Mouse (Mus musculus) cerebellum, adult (tissue): Measurements from ENCODE around the gene Mettl26.

Source experiments
- ATAC-seq: cut with Nextera tagmentation; 2 replicates; pipeline ENCODE4 v1.9.2; 2017; ENCODE audit warnings: mild to moderate bottlenecking, moderate library complexity, mixed read lengths; ENCODE audit not compliant: insufficient number of reproducible peaks, low FRiP score, low TSS enrichment

Gene Mettl26

DNA sequence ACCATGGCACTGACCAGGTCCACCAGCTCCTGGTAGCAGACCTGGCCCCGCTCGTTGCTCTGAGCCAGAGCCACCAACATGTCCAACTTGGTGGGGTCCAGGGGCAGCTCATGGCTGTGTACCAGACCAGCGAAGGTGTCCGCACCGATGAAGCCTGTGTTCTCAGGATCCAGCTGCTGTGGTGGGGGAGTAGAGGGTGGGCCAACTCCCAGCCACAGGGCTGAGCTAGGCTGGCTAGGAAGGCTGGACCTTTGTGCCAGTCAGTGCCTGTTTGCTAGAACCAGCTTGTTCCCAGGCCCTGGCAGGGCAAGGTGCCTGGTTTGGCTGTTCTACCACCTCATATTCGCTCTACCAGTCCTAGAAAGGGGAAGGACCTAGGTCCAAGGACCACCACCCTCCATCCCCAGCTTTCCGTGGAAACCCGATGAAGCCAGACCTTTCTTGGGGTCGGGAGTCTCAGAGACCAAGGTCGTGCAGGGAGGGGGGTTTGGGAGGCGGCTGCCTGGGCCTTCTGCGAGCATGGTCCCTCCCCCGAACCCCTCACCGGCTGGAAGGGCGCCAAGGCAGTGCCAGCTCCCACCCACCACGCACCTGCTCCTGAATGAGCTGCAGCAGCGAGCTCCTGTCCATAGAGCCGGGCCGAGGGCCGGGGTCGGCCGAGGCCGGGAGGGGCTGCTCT is 38.3 kb upstream of the Mettl26 start:
- no peak for ATAC-seq

DNA sequence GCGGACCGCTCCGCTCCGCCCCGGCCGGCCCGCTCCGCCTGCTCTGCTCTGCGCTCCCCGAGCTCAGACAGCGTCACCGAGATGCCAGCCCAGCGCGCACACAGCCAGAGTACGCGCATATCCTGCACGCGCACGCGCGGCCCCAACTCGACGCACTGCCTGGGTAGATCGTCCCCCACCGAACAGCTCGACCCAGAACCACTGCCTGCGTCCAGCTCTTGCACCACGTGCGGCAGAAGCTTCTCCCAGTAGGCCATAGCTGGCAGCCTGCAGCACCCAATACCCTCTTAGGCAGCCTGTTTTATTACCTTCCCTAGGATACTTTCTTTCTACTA is 37.8 kb upstream of the Mettl26 start, which contains the start of gene Rhbdl1:
TSS of gene Rhbdl1 (minus strand) at position 220 of the 335 bp plus-strand sequence.
- ATAC-seq: peak; percentile 45; the same call in 1 of the 2 replicates

DNA sequence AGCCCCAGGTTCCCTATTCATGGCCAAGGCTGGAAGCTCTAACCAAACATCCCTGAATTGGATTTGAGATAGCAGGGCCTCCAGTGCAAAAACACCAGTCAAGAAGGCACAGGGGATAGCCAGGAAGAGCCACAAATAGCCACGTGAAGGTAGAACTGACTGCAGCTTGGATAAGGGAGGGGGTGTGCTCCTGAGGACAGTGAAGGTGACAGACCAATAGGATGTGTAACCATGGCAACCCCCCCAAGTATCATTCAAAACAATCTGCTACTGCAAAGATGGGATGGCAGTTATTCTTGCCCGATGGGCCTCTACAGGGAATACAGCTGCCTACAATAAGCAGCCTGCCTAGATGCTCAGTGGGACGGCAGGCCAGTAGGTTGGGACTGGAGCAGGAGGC is 37.3 kb upstream of the Mettl26 start:
- no peak for ATAC-seq

DNA sequence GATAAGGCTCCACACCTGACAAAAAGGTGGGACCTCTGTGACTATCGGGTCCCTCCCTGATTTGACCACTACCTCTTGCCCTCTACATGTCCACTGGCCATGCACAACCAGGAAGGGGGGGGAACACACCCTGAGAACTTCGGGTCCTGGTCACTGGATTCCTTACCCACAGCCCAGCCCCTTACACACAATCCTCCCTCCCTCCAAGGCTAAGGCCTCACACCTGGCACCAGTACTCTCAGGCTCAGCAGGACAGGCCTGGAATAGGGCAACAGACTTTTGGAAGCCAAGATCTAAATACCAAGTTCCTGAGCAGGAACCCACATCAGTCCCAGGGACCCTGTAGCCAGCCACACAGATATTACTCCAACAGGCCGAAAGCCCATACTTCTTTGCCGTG is 36.0 kb upstream of the Mettl26 start:
- ATAC-seq: no peak

DNA sequence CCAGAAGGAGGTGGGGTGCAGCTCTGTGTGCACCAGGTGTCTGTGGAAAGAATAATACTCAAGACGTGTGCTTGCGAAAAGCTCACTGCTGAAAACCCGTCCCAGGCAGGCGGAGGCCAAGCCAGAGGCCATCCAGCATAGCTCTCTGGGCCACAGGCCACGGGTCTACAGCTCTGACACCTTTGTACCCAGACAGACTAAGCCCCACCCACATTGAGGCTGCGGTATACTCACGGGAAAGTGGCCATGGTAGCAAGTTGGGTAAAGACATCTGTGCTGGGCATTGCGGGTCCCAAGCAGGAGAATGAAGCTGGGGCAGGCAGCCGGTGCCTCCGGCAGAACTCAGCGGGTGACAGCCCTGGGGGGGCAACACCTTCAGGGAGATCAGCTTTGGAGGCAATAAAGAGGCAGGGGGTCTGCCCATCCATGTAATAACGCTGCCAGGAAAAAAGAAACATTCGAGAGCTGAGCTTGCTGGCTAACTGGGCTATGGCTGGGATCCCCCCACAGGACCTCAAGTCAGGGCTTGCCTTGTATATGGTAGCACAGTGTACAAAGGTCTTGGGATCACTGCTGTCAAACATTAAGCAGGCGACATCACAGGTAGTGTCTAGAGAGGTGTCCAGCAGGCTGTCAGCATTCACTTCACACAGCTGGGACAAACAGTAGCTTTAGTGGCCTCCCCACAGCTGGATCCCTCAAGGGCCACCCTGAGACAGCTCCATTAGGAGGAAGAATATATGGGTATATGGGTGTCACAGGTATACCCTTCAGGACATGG is 35.2 kb upstream of the Mettl26 start:
- ATAC-seq: no peak

DNA sequence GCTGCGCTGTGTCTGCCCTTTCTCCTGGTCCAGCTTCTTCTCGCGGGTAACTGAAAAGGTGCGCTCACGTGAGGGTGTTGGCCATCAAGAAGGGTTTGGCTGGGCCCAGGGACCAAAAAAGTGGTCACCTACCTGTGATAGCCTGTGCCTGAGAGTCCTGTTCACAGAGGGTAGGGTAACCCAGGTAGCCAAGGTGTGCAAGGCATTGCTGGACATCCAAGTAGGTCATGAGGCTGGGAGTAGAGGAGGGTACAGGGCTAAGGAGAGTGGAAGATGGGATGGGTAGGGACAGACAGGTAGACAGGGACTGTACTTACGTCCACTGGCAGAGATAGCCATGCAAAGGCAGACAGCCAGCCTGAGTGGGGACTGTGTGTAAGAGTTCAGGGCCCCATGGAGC is 34.4 kb upstream of the Mettl26 start:
- ATAC-seq: no peak

DNA sequence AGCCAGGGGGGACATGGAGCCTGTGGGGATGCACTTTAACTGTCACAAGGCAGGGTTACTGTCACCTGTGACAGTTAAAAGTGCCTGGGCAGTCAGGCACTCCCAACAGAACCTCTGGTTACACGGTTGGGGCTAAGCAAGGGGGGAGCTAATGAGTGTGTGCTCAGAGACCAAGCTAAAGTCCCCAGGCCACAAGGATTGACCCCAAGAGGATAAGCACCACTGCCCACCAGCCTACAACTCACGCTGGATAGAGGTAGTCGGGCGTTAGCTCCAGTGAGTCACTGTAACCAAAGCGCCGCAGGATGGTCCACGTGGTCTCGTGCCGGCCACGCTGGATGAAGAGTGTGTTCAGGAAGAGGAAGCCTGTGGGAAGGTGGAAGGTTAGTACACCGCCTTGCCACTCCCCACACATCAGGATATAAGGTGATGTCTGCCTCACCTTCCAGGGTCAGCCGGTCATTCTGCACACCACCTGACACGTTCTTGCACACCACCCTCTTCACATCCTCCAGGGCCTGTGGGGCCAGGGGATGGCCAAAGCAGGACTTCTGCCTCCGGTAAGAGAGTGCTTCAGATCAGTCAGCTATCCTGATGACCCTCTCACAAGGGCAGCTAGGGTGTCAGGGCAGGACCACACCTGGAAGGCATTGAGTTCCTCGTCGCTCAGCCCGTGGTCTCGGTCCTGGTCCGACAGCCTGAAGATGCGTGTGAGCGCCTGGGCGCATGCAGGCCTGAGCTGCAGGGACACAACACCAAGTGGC is 33.6 kb upstream of the Mettl26 start, which contains the start of gene Gm20683:
TSS of gene Gm20683 (minus strand) at position 647 of the 764 bp plus-strand sequence.
- no peak for ATAC-seq

DNA sequence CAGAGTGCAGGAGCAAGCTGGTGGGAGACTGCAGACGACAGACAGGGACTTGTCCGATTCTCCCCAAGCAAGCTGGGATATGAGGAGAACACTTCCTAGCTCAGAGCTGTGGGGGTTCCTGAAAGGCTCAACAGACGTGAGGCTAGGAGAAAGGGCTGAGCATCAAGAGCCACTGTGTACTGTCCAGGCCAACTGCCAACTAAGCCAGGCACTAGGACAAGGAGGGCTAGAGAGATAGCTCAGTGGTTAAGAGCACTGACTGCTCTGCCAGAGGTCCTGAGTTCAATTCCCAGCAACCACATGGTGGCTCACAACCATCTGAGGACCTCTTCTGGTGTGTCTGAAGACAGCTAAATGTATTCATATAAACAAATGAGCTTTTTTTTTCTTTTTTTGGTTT is 32.4 kb upstream of the Mettl26 start:
- ATAC-seq: no peak

DNA sequence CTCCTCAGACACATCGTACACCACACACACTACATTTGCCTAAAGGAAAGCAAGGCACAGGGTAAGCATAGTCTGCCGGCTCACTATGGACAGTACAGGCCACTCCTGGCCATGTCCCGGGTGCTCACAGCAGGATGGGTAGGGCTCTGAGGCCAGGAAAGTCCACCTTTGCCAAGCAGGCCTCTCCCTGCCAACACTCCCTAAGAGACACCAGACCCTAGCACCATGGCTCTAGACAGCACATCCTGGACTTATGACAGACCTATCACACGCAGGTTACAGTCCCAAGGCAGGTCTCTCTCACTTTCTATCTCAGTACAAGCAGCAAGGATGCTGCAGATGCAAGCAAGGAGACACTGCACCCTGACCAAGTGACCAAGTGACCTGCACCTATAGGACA is 31.8 kb upstream of the Mettl26 start:
- no peak for ATAC-seq

DNA sequence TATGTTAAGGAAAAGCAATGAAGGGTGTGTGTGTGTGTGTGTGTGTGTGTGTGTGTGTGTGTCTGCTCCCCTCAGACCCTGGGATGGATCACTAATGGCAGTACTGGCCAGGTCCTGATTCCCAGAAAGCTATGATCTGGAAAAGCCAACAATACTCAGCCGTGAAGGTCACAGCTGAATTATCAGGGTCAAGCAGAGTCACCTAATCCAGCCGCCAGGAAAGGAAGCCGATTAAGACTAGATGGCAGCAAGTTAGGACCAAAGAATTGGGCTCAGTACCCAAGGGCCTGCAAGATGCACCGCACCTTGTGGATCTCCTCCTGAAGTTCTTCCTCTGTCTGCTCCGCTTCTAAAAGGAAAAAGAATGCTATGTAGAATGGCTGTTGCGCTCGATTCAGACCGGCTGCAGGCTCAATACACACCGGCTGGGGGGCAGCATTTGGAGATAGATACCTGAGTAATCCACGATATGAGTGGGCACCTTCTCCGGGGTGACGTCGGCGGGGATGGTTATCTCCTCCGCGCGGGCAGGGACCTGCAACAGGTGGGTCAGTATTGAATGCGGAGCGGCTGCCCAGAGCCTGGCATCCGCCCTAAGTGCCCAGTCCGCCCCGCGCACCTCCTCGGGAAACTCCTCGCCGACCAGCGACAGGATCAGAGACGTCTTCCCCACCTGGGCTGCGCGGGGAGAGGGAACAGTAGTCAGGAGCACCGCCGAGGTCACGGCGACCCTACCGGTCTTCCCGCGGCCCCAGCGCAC is 31.1 kb upstream of the Mettl26 start:
- ATAC-seq: no peak; the same call in 1 of the 2 replicates

DNA sequence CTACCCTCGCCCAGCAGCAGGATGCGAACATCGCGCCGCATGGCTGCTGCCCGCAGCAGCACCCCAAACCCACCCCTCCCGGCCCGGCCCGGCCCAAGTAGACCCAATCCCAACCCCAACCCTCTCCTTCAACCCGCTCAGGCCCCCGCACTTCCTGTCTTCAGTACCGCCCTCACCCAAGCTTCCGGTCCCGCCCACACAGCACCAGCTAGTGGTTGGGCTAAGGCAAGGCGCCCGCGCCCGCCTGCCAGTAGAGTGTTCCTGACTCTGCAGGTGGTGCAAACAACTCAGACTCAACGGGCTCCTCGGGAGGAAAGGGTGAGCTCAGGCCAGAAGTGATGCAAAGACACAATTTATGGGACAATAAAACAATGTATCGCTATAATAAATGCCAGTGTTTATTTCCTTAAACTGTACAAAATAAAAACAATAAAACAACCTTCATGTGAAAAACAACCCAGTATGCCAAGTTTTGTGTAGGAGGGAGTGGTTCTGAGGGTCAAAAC is 30.4 kb upstream of the Mettl26 start, which contains the start of gene Rhot2:
TSS of gene Rhot2 (minus strand) at position 456 of the 506 bp plus-strand sequence.
- ATAC-seq: peak; percentile 87

DNA sequence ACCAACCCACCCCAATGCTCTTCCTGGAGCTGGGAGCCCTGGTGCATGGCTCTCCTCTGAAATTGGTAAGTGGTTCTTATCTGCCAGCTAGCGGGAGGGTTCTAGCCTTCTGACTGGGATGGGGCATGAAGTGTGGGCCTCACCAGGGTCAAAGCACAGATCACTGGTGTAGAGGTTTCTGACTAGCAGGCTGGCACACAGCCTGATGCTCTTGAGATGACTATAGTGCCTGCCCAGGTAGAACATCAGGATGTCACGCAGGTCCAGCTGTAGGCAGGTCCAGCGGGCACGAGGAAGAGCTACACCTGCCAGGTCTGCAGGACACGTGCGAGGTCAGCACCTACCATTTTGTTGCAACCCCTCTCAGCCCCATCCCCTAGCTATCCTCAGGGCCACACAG is 14.6 kb upstream of the Mettl26 start:
- ATAC-seq: no peak

DNA sequence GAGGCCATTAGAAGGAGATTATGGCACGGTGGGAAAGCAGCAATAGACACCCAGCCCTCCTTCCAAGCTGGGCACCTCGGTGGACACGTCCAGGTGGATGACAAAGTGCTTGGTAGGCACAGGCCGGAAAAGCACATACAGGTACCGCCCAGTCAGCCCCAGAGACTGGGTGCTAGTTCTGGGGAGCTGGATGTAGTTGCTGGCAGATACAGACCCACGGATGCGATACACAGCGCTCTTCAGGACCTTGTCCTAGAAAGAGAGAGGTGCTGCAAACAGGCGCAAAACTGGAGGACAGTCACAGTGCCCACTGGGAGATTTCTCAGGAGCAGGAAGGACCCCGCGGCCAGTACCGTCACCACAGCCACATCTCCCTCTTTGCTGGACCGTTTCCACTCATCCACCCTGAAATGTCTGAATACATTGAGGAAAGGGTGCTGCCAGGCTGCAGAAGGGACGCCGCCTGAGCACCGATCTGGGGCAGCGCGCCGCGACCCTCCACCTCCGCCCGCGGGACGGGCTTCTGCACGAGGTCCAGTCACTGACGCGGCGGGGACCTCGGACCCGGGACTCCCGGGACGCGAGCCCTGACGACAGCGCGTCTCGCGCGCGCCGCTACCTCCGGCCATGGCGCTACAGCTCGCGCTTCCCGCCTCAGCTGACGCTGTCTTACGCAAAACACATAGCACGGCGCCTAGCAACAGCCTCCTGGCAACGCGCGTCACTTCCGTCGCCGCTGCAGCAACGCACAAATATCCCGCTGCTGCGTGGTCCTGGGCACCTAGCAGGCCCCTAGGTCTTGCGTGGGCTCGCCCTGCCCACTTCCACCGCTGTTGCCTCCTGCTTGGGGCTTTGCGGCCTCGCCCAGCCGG is 13.8 kb upstream of the Mettl26 start, which contains the start of gene Wdr90:
TSS of gene Wdr90 (minus strand) at position 670 of the 872 bp plus-strand sequence.
- ATAC-seq: peak; percentile 88

DNA sequence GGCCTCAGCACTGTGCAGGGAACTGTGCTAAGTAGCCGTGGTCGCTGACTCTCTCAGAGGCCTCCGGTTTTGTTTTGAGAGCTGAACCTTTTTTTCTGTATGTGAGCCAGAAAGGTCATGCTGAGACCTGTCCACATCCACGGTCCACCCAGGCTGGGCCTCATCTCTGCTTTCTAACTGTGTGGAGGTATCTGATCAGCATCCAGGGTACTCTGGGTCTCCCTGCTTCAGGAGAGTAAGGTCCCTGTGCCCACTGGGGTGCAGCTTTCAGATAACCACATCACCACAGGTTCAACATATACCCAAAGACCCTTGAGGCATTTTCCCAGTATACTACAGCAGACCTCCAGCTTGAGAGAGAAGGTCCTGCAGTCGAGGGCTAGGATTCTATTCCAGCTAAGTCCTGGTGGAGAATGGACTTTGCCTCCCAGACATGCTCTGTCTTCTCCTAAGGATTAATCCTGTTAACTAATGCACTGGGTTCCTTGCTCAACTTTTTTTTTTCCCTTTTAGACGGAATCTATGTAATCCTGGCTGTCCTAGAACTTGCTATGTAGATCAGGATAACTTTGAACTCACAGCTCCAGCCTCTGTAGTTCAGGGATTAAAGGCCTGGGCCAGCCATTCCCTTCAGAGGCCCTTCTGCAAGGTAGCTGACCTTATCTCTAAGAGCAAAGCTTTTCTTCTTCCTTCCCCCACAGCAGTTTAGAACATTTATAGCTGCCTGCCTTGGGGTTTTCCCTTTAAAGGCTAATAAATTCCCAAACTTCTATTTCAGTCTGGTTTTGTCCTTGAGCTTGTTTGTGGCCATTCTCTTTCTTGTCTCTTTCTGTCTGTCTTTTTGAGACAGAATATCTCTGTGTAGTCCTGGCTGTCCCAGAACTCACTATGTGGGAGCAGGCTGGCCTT is 12.9 kb upstream of the Mettl26 start:
- 0 out of 2 replicates have a peak, but pooled peaks have one; percentile 12 for ATAC-seq

DNA sequence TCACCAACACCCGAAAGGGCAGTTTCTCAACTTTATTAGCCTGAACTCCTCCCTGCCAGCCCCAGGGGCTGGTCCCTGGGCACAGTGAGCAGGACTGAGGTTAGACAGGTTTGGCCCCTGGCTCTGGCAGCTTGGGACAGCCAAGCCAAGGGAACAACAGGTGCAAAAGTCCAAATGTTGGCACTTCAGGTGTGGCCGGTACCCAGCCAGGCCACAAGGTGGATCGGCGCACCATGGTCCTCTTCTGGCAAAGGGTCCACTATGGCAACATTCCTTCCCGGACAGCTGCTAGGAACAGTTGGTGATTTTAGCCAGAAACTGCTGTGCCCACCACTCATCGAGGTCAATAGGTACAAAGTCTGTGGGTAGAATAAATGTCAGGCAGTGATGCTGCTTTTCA is 11.2 kb upstream of the Mettl26 start:
- ATAC-seq: no peak

DNA sequence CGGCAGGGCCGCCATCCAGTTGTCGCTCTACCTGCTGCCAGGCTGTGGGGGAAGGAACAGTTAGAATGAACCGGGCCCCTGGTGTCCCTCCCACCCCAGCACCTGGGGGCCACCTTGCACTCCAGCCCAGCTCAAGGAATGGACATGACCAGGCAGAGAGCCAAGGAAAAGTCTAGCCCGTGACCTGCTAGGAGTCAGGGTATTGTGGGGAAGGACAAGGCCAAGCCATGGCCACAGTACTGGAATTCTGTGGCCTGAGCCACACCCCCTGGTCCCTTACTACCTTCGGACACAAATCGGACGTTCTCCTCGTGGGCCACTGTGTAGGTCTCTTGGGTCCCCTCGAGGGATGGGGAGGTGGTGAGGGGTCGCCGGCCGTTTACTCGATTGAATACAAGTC is 10.6 kb upstream of the Mettl26 start:
- no peak for ATAC-seq

DNA sequence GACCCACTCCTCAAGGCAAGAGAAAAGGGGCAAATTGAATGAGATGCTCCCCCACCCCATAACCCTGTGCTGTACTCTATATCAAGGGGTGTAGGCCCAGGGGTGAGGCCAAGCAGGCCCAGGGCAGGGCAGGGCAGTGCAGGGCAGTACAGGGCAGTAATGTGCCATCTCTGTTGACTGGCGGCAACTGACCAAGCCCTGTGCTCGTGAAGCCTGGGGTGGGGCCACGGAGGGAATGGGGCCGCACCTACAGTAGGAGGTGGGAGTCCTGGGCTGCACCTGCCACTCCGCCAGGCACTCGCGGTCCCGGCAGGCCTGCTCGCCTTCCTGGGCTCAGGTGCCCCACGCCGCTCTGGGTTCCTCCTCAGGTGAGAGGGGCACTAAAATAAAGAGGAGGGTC is 9.6 kb upstream of the Mettl26 start:
- ATAC-seq: no peak

DNA sequence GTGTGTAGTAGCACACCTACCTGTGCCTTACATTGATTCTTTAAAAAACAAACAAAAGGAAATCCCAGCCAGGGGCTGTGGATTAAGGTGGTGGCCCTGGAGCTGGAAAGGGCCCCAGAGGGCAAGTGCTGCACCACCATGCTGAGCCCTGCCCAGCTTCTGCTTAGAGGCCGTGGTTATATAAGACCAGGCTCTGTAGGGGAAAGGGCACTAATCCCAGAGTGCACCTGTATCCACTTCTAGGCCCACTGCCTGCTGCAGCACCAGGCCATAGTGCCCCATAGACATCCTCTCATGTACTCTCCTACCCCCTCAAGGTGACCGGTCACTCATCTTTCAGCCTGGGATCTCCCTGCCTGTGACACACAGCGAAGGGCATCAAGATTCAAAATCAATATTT is 8.7 kb upstream of the Mettl26 start:
- ATAC-seq: no peak
